Mouse (Mus musculus): ENCODE data around the gene Krt2. TPM values are rescaled to one million over a fixed set of nuclear protein-coding genes. Genes with fewer than 3 reads are reported as not detected.

Gene Krt2
- polyA plus RNA-seq, 1 experiment from 2014 or later = not detected

DNA sequence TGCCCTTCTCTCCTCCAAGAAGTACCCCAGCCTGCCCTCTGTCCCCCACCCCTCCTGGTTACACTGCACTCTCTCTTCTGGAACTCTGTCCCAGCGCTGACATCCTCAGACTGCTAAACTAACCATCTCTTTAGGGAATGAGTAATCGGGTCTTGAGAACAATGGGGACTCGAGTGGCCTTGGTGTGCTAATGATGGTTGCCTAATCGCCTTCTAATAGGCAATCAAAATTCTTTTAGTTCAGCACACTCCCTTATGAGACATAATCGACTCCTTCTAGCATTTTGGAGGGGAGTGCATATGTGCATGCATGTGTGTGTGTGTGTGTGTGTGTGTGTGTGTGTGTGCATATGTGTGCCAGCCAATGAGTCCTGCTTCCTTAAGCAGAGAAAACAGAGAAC lies 34.6 kb upstream of the Krt2 start:
- ATAC-seq (ENCODE audit: insufficient read depth, low FRiP score, low TSS enrichment) = no peak

DNA sequence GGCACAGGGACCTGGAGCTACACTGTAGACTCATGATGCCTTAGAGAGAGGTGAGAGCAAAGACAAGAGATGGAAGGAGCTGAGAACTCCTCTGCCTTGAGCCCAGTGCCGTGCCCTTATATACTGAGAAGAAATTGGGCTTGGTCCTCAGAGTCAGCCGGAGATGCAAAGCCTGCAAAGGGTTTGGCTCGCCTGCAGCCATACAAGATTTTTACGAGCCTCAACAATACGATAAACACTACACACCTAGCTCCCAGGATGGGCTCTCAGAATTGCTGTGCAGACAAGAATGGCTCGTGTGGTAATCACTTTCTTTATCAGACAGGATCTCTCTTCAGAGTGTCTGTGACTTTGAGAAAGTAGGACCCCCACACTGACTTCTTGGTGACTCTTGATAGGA lies 32.7 kb upstream of the Krt2 start, which contains the start of gene Krt1:
Gene Krt1 (minus strand): TSS at position 101 of the 400 bp plus-strand sequence.
- Histone ChIP-seq H3K27me3 (ENCODE audit: control insufficient read depth, insufficient read depth, low read length) (0 out of 2 replicates have a peak, but pooled peaks cover 3% of the 10 kb centered on the region), H3K4me3 (ENCODE audit: low read depth, low read length) (no peak within 1 kb of the TSS), H3K9me3 (ENCODE audit: control insufficient read depth, low read length) (no peaks in the 10 kb centered on the region), H3K9ac (ENCODE audit: low read length) (no peak within 1 kb of the TSS), H3K36me3 (ENCODE audit: control insufficient read depth, insufficient read depth, low read length) (no peaks in the 10 kb centered on the region), H3K4me2 (ENCODE audit: low read depth) (no peak within 1 kb of the TSS), H3K27ac (ENCODE audit: low read depth, low read length) (no peak within 1 kb of the TSS), H3K4me1 (ENCODE audit: control insufficient read depth, insufficient read depth, low read length) (no peaks in the 10 kb centered on the region)
- ATAC-seq (ENCODE audit: insufficient read depth, low FRiP score, low TSS enrichment) = no peak
- WGBS = 82% methylated on average over 6 of the region's 6 CpGs
- no peak for DNase-seq (ENCODE audit: low spot score)

More for the DNA sequence above, 34.6 kb upstream of the Krt2 start:
- no peak for DNase-seq (ENCODE audit: low spot score)
- WGBS = 18% methylated on average over 5 of the region's 5 CpGs
- H3K27ac ChIP-seq (ENCODE audit: low read depth, low read length) = no peak overlapping the region
- H3K4me1 ChIP-seq (ENCODE audit: control insufficient read depth, insufficient read depth, low read length) = no peaks in the 10 kb centered on the region
- H3K4me2 ChIP-seq (ENCODE audit: low read depth) = no peak overlapping the region
- no peaks in the 10 kb centered on the region for H3K9me3 ChIP-seq (ENCODE audit: control insufficient read depth, low read length)
- no peaks in the 10 kb centered on the region for H3K36me3 ChIP-seq (ENCODE audit: control insufficient read depth, insufficient read depth, low read length)
- no peak overlapping the region for H3K4me3 ChIP-seq (ENCODE audit: low read depth, low read length)
- no peak overlapping the region for H3K9ac ChIP-seq (ENCODE audit: low read length)
- H3K27me3 ChIP-seq (ENCODE audit: control insufficient read depth, insufficient read depth, low read length) = peaks cover 2% of the 10 kb centered on the region; the same call in 1 of the 2 replicates

DNA sequence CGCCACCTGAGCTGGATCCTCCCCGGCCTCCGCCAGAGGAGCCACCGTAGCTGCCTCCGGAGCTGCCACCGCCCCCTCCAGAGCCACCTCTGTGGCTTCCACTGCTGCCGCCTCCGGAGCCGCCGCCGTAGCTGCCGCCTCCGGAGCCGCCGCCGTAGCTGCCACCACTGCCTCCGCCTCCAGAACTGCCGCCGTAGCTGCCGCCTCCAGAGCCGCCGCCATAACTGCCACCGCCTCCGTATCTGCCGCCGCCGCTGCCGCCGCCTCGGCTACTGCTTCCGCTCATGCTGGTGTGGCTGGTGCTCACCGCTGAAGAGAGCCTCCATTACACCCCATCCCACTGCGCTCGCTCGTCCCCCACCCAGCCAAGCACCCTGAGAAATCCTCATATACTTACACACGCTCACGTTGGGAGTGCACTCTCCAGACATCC lies 28.0 kb upstream of the Krt2 start:
- no peaks in the 10 kb centered on the region for H3K36me3 ChIP-seq (ENCODE audit: control insufficient read depth, insufficient read depth, low read length)
- DNase-seq (ENCODE audit: low spot score) (peak; percentile 65), ATAC-seq (ENCODE audit: insufficient read depth, low FRiP score, low TSS enrichment) (peak; percentile 45; the same call in 1 of the 2 replicates)
- peak overlapping the region; percentile 78 for H3K4me2 ChIP-seq (ENCODE audit: low read depth)
- H3K27me3 ChIP-seq (ENCODE audit: control insufficient read depth, insufficient read depth, low read length) = peaks cover 10% of the 10 kb centered on the region; the same call in 1 of the 2 replicates
- H3K4me3 ChIP-seq (ENCODE audit: low read depth, low read length) = peak overlapping the region; percentile 43
- no peak overlapping the region for H3K27ac ChIP-seq (ENCODE audit: low read depth, low read length)
- no peaks in the 10 kb centered on the region for H3K4me1 ChIP-seq (ENCODE audit: control insufficient read depth, insufficient read depth, low read length)
- under 1% methylated on average over 37 of the region's 37 CpGs for WGBS
- H3K9me3 ChIP-seq (ENCODE audit: control insufficient read depth, low read length) = no peaks in the 10 kb centered on the region
- peak overlapping the region; percentile 74 for H3K9ac ChIP-seq (ENCODE audit: low read length)

DNA sequence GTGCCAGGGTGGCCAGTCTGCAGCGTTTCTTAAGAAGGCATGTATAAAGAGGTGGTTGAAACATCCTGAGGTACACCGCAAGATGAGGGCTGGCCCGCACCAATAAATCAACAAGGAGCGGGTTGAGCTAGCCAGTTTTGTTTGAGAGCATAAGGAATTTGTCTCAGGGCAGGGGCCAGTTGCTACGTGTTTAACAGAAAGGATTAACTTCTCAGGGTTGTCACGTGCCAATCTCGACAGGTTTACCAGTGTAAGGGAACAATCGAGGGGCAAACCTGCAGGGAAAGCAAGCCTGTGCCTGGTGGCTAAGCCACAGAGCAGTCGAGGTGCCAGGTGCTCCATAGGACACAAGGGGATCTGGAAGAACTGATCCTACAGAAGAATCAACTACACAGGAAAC lies 25.2 kb upstream of the Krt2 start:
- ATAC-seq (ENCODE audit: insufficient read depth, low FRiP score, low TSS enrichment) (no peak), DNase-seq (ENCODE audit: low spot score) (no peak)
- Histone ChIP-seq H3K4me1 (ENCODE audit: control insufficient read depth, insufficient read depth, low read length) (no peaks in the 10 kb centered on the region), H3K27me3 (ENCODE audit: control insufficient read depth, insufficient read depth, low read length) (peaks cover 10% of the 10 kb centered on the region; the same call in 1 of the 2 replicates), H3K4me3 (ENCODE audit: low read depth, low read length) (no peak overlapping the region), H3K36me3 (ENCODE audit: control insufficient read depth, insufficient read depth, low read length) (no peaks in the 10 kb centered on the region), H3K4me2 (ENCODE audit: low read depth) (no peak overlapping the region), H3K9me3 (ENCODE audit: control insufficient read depth, low read length) (no peaks in the 10 kb centered on the region), H3K27ac (ENCODE audit: low read depth, low read length) (no peak overlapping the region), H3K9ac (ENCODE audit: low read length) (no peak overlapping the region)
- WGBS = 73% methylated on average over 9 of the region's 9 CpGs

DNA sequence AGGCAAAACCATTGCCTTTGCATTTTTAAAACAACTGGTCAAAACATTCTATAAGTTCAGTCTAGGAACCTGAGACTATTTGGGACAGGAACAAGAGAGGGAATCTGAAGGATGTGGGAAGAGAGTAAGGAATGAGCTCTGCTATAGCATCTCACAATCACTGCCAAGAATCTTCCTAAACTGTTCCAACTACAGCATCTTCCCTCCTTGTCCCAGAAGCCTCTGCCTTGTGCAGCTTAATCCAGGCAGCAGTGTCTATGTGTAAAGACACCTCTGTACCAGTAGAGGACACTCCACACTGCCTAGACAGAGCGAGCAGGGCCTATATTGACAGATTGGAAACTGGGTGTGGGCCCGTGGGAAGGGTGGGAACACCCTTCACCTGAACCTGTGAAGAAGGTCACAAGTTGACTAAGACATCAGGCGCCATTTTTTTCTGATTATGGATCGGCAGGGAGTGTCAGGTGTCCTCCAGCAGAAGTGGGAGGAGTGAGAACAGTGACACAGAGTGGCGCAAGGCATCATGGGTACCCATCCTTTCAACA lies 16.9 kb upstream of the Krt2 start:
- H3K36me3 ChIP-seq (ENCODE audit: control insufficient read depth, insufficient read depth, low read length) = no peaks in the 10 kb centered on the region
- H3K4me3 ChIP-seq (ENCODE audit: low read depth, low read length) = no peak overlapping the region
- 73% methylated on average over 5 of the region's 5 CpGs for WGBS
- H3K9me3 ChIP-seq (ENCODE audit: control insufficient read depth, low read length) = no peaks in the 10 kb centered on the region
- no peak overlapping the region for H3K9ac ChIP-seq (ENCODE audit: low read length)
- H3K4me2 ChIP-seq (ENCODE audit: low read depth) = no peak overlapping the region
- no peak for DNase-seq (ENCODE audit: low spot score)
- no peaks in the 10 kb centered on the region for H3K4me1 ChIP-seq (ENCODE audit: control insufficient read depth, insufficient read depth, low read length)
- ATAC-seq (ENCODE audit: insufficient read depth, low FRiP score, low TSS enrichment) = no peak
- no peak overlapping the region for H3K27ac ChIP-seq (ENCODE audit: low read depth, low read length)
- no peaks in the 10 kb centered on the region for H3K27me3 ChIP-seq (ENCODE audit: control insufficient read depth, insufficient read depth, low read length)

DNA sequence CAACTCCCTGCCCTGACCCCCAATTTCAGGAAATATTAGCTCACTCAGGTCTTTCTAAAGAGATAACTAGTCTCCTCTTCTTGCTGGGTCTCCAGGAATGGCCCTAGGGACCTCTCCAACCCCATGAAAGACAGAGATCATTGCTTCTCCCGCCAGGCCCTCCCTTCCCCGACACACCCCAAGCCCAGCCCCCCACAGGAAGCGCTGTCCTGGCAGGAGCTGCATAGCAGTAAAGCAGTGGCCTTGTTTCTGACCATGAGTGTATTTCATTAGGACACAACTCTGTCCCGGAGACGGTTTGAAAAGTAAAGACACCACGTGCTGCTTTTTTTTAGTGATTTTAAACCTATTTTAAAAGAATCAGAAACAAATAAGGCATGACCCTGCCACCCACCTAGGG lies 15.2 kb upstream of the Krt2 start:
- ATAC-seq (ENCODE audit: insufficient read depth, low FRiP score, low TSS enrichment) (no peak), DNase-seq (ENCODE audit: low spot score) (no peak)
- Histone ChIP-seq H3K9me3 (ENCODE audit: control insufficient read depth, low read length) (no peaks in the 10 kb centered on the region), H3K27ac (ENCODE audit: low read depth, low read length) (no peak overlapping the region), H3K36me3 (ENCODE audit: control insufficient read depth, insufficient read depth, low read length) (no peaks in the 10 kb centered on the region), H3K4me1 (ENCODE audit: control insufficient read depth, insufficient read depth, low read length) (no peaks in the 10 kb centered on the region), H3K4me2 (ENCODE audit: low read depth) (no peak overlapping the region), H3K27me3 (ENCODE audit: control insufficient read depth, insufficient read depth, low read length) (no peaks in the 10 kb centered on the region), H3K9ac (ENCODE audit: low read length) (no peak overlapping the region), H3K4me3 (ENCODE audit: low read depth, low read length) (no peak overlapping the region)
- WGBS = 47% methylated on average over 6 of the region's 6 CpGs

DNA sequence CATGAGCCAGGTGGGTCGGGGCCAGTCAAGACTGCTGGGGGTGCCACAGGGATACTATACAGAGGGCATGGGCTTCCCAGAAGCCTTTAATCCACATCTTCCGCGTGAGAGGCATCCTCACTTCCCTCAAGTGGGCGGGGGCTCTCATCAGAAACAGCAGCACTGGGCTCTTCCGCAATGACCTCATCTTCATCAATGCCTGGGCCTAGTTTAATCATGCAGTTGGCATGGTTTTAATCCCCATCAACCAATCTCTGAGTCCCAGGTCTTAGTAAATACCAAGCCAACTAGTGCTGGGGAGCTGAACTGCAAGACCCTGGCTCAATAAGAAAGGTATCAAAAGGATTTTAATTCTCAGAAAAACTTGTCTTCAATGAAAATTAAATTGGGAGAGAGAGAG lies 11.5 kb upstream of the Krt2 start:
- Histone ChIP-seq H3K4me3 (ENCODE audit: low read depth, low read length) (no peak overlapping the region), H3K27me3 (ENCODE audit: control insufficient read depth, insufficient read depth, low read length) (no peaks in the 10 kb centered on the region), H3K9me3 (ENCODE audit: control insufficient read depth, low read length) (no peaks in the 10 kb centered on the region), H3K9ac (ENCODE audit: low read length) (no peak overlapping the region), H3K4me2 (ENCODE audit: low read depth) (no peak overlapping the region), H3K36me3 (ENCODE audit: control insufficient read depth, insufficient read depth, low read length) (no peaks in the 10 kb centered on the region), H3K27ac (ENCODE audit: low read depth, low read length) (no peak overlapping the region), H3K4me1 (ENCODE audit: control insufficient read depth, insufficient read depth, low read length) (no peaks in the 10 kb centered on the region)
- 77% methylated on average over 5 of the region's 5 CpGs for WGBS
- no peak for ATAC-seq (ENCODE audit: insufficient read depth, low FRiP score, low TSS enrichment)
- no peak for DNase-seq (ENCODE audit: low spot score)

DNA sequence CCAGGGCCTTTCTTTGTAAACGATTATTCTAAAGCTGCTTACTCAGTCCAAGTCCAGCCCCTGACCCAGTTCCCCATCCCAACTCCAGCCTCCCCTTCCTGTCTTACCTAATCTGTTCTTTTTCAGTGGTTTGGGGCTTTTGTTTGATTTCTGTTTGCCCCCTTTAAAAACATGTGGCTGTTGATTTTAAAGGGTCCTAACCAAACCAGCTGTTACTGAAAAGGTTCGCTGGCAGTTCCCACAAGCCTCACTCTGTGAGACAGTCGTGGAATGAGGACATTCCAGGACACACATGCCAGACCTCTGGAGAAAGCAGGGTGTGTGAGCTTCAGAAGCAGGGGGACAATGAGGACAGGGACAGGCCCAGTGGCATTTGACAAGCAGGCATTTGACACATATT lies 3.8 kb upstream of the Krt2 start:
- ATAC-seq (ENCODE audit: insufficient read depth, low FRiP score, low TSS enrichment) = no peak
- no peak overlapping the region for H3K27ac ChIP-seq (ENCODE audit: low read depth, low read length)
- WGBS = 46% methylated on average over 3 of the region's 3 CpGs

DNA sequence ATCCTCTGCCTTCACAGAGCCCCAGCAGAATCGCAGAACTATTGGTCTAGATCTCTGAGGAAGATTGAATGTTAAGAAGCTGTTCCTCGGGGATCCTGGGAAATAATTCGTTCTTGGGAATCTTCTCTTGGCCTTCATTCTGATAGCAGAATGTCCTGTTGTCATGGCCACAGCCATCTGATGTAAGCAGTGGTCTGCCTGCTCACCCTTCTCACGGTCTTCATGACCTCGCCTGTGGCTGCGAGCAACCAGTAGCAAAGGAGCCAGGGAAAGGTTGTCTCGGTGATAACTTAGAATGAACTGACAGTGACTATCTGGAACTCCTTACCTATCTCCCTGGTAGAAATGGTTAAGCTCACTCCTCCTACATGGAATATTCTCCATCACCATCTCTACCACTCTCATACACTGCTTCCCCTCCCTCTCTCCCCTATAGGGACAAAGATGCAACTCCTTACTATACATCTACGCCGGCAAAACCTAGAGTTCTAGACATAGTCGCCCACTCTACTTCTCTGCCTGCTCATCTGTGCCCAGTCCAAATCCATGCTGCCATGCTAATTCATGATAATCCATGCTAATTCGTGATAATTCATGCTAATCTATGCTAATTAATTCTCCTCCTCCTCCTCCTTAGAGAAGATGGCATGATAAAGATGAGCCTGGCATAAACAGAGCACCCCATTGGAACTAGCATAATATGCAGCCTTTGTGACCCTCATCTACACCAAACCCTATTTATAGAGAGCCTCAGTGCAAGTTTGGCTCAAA lies 14.7 kb downstream of the Krt2 start:
- Histone ChIP-seq H3K9ac (ENCODE audit: low read length) (no peak overlapping the region), H3K27ac (ENCODE audit: low read depth, low read length) (no peak overlapping the region), H3K9me3 (ENCODE audit: control insufficient read depth, low read length) (no peaks in the 10 kb centered on the region), H3K4me1 (ENCODE audit: control insufficient read depth, insufficient read depth, low read length) (no peaks in the 10 kb centered on the region), H3K27me3 (ENCODE audit: control insufficient read depth, insufficient read depth, low read length) (no peaks in the 10 kb centered on the region), H3K4me3 (ENCODE audit: low read depth, low read length) (no peak overlapping the region), H3K4me2 (ENCODE audit: low read depth) (no peak overlapping the region), H3K36me3 (ENCODE audit: control insufficient read depth, insufficient read depth, low read length) (no peaks in the 10 kb centered on the region)
- WGBS = 79% methylated on average over 11 of the region's 11 CpGs
- DNase-seq (ENCODE audit: low spot score) = no peak
- 0 out of 2 replicates have a peak, but pooled peaks have one; percentile 38 for ATAC-seq (ENCODE audit: insufficient read depth, low FRiP score, low TSS enrichment)

More for the DNA sequence above, 3.8 kb upstream of the Krt2 start:
- H3K9ac ChIP-seq (ENCODE audit: low read length) = no peak overlapping the region
- H3K36me3 ChIP-seq (ENCODE audit: control insufficient read depth, insufficient read depth, low read length) = no peaks in the 10 kb centered on the region
- no peaks in the 10 kb centered on the region for H3K4me1 ChIP-seq (ENCODE audit: control insufficient read depth, insufficient read depth, low read length)
- H3K27me3 ChIP-seq (ENCODE audit: control insufficient read depth, insufficient read depth, low read length) = no peaks in the 10 kb centered on the region
- no peak for DNase-seq (ENCODE audit: low spot score)
- H3K4me3 ChIP-seq (ENCODE audit: low read depth, low read length) = no peak overlapping the region
- H3K9me3 ChIP-seq (ENCODE audit: control insufficient read depth, low read length) = no peaks in the 10 kb centered on the region
- no peak overlapping the region for H3K4me2 ChIP-seq (ENCODE audit: low read depth)
